Comparison of ENCODE assay signal across 14 mouse cellular contexts in the genomic region with DNA sequence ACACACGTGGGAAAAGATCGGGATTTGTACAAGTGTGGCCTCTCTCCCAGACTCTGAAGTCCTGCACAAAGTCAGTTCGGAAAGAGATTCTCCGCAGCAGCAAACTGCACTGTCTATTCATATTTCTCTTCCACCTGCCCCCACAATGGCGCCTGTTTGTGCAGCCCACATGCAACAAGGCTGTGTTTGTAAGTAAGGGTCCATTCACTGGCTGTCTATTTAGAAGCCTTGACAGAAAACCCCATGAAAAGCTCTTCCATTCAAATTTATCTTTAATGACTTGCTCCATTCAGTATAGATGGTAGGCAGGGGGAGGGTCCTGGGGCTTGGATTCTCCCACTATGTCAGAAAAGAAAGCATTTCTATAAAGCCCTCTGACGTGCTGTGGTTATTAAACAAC.
A peak's percentile ranks its signal among the peaks of the same experiment; 100 is the strongest.
DNase-seq lines count a peak whose midpoint lies in the region; ATAC-seq lines count a peak whose summit lies in the region.
"Had no signal": no experiment of that assay in that cellular context is flagged by ENCODE, and none has a peak within 500 bp of the region (broad histone marks: within the 10 kb centered on the region; RNA-seq: fewer than 3 reads in every experiment).

No protein-coding gene starts in this region.

- no peaks in the 10 kb centered on the region for H3K27me3 ChIP-seq in forebrain, embryonic 11.5 days (ENCODE audit: control insufficient read depth, insufficient read depth, low read length)
- H3K27me3 ChIP-seq in midbrain, embryonic 14.5 days (ENCODE audit: control insufficient read depth, insufficient read depth, low read length) = no peaks in the 10 kb centered on the region
- H3K27me3 ChIP-seq: embryonic facial prominence, embryonic 13.5 days; Patski had no signal

- H3K4me2 ChIP-seq in forebrain, embryonic 11.5 days (ENCODE audit: low read depth, low read length, severe bottlenecking) = no peak overlapping the region
- H3K4me2 ChIP-seq in midbrain, embryonic 14.5 days (ENCODE audit: low read length) = no peak overlapping the region
- H3K4me2 ChIP-seq: embryonic facial prominence, embryonic 13.5 days; heart, embryonic 11.5 days had no signal

- peak; percentile 89 for ATAC-seq in forebrain, embryonic 11.5 days (replicated peaks; ENCODE audit: low FRiP score)
- peak; percentile 55 for ATAC-seq in midbrain, embryonic 14.5 days (ENCODE audit: low FRiP score, low TSS enrichment)
- ATAC-seq: Patski had no signal

- intact Hi-C loops in left cerebral cortex, postnatal 14 days (cut with DNase I) = no loop called here

- H3K9me3 ChIP-seq in forebrain, embryonic 11.5 days (ENCODE audit: control insufficient read depth, low read length) = no peaks in the 10 kb centered on the region
- no peaks in the 10 kb centered on the region for H3K9me3 ChIP-seq in midbrain, embryonic 14.5 days (ENCODE audit: control insufficient read depth, low read length)
- H3K9me3 ChIP-seq: embryonic facial prominence, embryonic 13.5 days had no signal

- H3K4me1 ChIP-seq in forebrain, embryonic 11.5 days (replicated peaks; ENCODE audit: control insufficient read depth, insufficient read depth, low read length) = no peaks in the 10 kb centered on the region
- H3K4me1 ChIP-seq in midbrain, embryonic 14.5 days (ENCODE audit: control insufficient read depth, insufficient read depth, low read length) = no peaks in the 10 kb centered on the region
- H3K4me1 ChIP-seq: embryonic facial prominence, embryonic 13.5 days had no signal

- no peaks in the 10 kb centered on the region for H3K36me3 ChIP-seq in forebrain, embryonic 11.5 days (ENCODE audit: control insufficient read depth, insufficient read depth, low read length)
- no peaks in the 10 kb centered on the region for H3K36me3 ChIP-seq in midbrain, embryonic 14.5 days (ENCODE audit: control insufficient read depth, insufficient read depth, low read length)
- H3K36me3 ChIP-seq: embryonic facial prominence, embryonic 13.5 days had no signal

- DNase-seq in left cerebral cortex, postnatal 14 days (ENCODE audit: low spot score in 2 of 2) = peak; percentile 9 to 42
- no peak for DNase-seq in left cerebral cortex, adult 11 months (ENCODE audit: low spot score)
- DNase-seq in forebrain, embryonic 11.5 days (ENCODE audit: low spot score) = peak; percentile 56
- DNase-seq in frontal cortex, postnatal 14 days (ENCODE audit: low spot score in 2 of 2) = peak; percentile 10 to 19
- peak; percentile 36 for DNase-seq in midbrain, embryonic 14.5 days
- DNase-seq in adrenal gland, adult 18-20 months (ENCODE audit: low spot score in 2 of 2) = no peak
- DNase-seq in adrenal gland, postnatal 10 days = no peak
- DNase-seq in kidney, adult 11 months = no peak
- DNase-seq: adrenal gland, postnatal 14 days; cerebellum, adult 8-10 months; kidney, postnatal 10 days had no signal

- H3K9ac ChIP-seq in forebrain, embryonic 11.5 days (ENCODE audit: low read length) = no peak overlapping the region
- no peak overlapping the region for H3K9ac ChIP-seq in midbrain, embryonic 14.5 days (replicated peaks; ENCODE audit: low read length)
- H3K9ac ChIP-seq: embryonic facial prominence, embryonic 13.5 days had no signal

- H3K4me3 ChIP-seq in forebrain, embryonic 11.5 days (ENCODE audit: low read depth, low read length) = no peak overlapping the region
- no peak overlapping the region for H3K4me3 ChIP-seq in midbrain, embryonic 14.5 days (replicated peaks; ENCODE audit: low read depth, low read length)
- H3K4me3 ChIP-seq: embryonic facial prominence, embryonic 13.5 days had no signal

- no peak overlapping the region for H3K27ac ChIP-seq in forebrain, embryonic 11.5 days (ENCODE audit: low read depth, low read length)
- H3K27ac ChIP-seq in midbrain, embryonic 14.5 days (replicated peaks; ENCODE audit: low read depth, low read length) = no peak overlapping the region
- H3K27ac ChIP-seq: embryonic facial prominence, embryonic 13.5 days had no signal

- 36% methylated on average over 6 of the region's 6 CpGs for WGBS in forebrain, embryonic 11.5 days
- 24% methylated on average over 6 of the region's 6 CpGs for WGBS in midbrain, embryonic 14.5 days

Comparison
In these comparisons a context has a peak if more than half of its experiments do, and no peak if none do; other contexts are left out.
1. DNase-seq: peak in left cerebral cortex, postnatal 14 days (2 of 2), forebrain, embryonic 11.5 days (single experiment), frontal cortex, postnatal 14 days (2 of 2) and midbrain, embryonic 14.5 days (single experiment); none in left cerebral cortex, adult 11 months (single experiment), adrenal gland, adult 18-20 months (0 of 2), adrenal gland, postnatal 10 days (single experiment) and kidney, adult 11 months (single experiment).